Mouse (Mus musculus): ENCODE measurements around the gene Ssu72. TPM values are rescaled to one million over a fixed set of nuclear protein-coding genes. Genes with fewer than 3 reads are reported as not detected.

The Ssu72 gene
- total RNA-seq, 1 experiment: 129 TPM

DNA sequence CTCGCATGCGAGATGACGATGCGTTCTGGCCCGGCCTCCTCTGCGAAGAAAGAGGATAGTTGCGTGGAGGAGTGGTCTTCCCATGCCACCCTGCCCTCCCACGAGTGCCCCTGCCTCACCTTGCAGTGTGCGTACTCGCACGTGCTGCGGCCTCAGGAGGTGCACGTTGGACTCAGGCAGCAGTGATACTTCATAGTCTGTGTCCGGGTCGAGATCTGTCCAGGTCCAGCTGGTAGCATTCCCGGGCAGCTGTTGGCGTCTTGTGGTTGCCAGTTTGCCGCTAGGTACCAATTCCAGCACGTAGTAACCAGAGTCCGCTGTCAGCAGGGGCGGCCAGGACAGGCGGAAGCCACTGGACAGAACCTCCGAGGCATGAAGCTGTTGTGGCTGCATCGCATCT, 66.0 kb downstream of the Ssu72 start:
- in situ Hi-C loops (cut with MboI; ENCODE audit: low sequenced_read_pairs in 2 of 2, unreplicated experiment in 2 of 2): no loop called here
- Histone ChIP-seq H3K9ac (ENCODE audit: insufficient read depth, low read depth, low read length, poor library complexity, severe bottlenecking) (peak overlapping the region; percentile 9; the same call in 1 of the 2 replicates), H3K9me3 (ENCODE audit: control insufficient read depth, insufficient read depth, low read depth, low read length) (no peaks in the 10 kb centered on the region), H3K4me1 (ENCODE audit: control insufficient read depth in 2 of 2, insufficient read depth in 2 of 2, low read length in 2 of 2, poor library complexity in 1 of 2) (peaks cover 5 to 12% of the 10 kb centered on the region in 2 experiments; a peak in 2 of 4 replicates), H3K36me3 (ENCODE audit: control insufficient read depth, insufficient read depth, low read length, poor library complexity, severe bottlenecking) (no peaks in the 10 kb centered on the region), H3K4me3 (ENCODE audit: insufficient read depth in 1 of 2, low read depth in 1 of 2, low read length in 2 of 2, poor library complexity in 1 of 2, severe bottlenecking in 1 of 2) (peak overlapping the region; percentile 16 to 59; a peak in 2 of 4 replicates), H3K27ac (ENCODE audit: insufficient read depth, low read depth, low read length, poor library complexity, severe bottlenecking) (no peak overlapping the region)
- TF ChIP-seq ZC3H11A (IDR thresholded peaks at IDR 0.05; ENCODE audit: borderline replicate concordance, low read depth, low read length) (no peak), MAFK (IDR thresholded peaks at IDR 0.05; ENCODE audit: insufficient read depth, low read depth, low read length) (no peak), ZNF384 (IDR thresholded peaks at IDR 0.05; ENCODE audit: low read depth, low read length) (no peak), CHD2 (IDR thresholded peaks at IDR 0.05; ENCODE audit: low read depth, low read length) (no peak), HCFC1 (IDR thresholded peaks at IDR 0.05; ENCODE audit: borderline replicate concordance, insufficient read depth, low read length) (no peak)
- DNase-seq (ENCODE audit: low read depth, low spot score): no peak

DNA sequence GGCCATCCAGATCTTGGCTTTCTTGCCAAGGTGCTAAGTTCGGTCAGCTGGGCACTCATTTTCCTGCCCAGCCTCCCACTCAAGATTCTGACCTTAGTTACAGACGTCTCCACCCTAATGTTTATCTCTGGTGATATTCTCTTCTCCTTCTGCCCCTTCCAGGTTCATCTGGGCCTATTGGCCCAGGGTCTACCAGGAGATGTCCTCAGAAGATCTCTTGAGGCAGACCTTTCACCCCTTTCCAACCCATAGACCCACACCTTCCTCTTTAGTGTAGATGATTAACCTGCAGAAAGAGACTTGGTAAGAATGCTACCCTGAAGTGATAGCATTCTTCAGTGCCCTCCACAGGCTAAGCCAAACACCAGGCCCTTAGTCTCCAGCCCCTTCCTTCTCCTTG, 67.1 kb downstream of the Ssu72 start:
- DNase-seq (ENCODE audit: low read depth, low spot score): no peak
- Histone ChIP-seq H3K4me1 (ENCODE audit: control insufficient read depth in 2 of 2, insufficient read depth in 2 of 2, low read length in 2 of 2, poor library complexity in 1 of 2) (peaks cover 5 to 17% of the 10 kb centered on the region in 2 experiments; a peak in 3 of 4 replicates), H3K9me3 (ENCODE audit: control insufficient read depth, insufficient read depth, low read depth, low read length) (no peaks in the 10 kb centered on the region), H3K9ac (ENCODE audit: insufficient read depth, low read depth, low read length, poor library complexity, severe bottlenecking) (no peak overlapping the region), H3K4me3 (ENCODE audit: insufficient read depth in 1 of 2, low read depth in 1 of 2, low read length in 2 of 2, poor library complexity in 1 of 2, severe bottlenecking in 1 of 2) (no peak overlapping the region), H3K27ac (ENCODE audit: insufficient read depth, low read depth, low read length, poor library complexity, severe bottlenecking) (no peak overlapping the region), H3K36me3 (ENCODE audit: control insufficient read depth, insufficient read depth, low read length, poor library complexity, severe bottlenecking) (no peaks in the 10 kb centered on the region)
- in situ Hi-C loops (cut with MboI; ENCODE audit: low sequenced_read_pairs in 2 of 2, unreplicated experiment in 2 of 2): no loop called here
- TF ChIP-seq ZC3H11A (IDR thresholded peaks at IDR 0.05; ENCODE audit: borderline replicate concordance, low read depth, low read length) (no peak), MAFK (IDR thresholded peaks at IDR 0.05; ENCODE audit: insufficient read depth, low read depth, low read length) (no peak), ZNF384 (IDR thresholded peaks at IDR 0.05; ENCODE audit: low read depth, low read length) (no peak), CHD2 (IDR thresholded peaks at IDR 0.05; ENCODE audit: low read depth, low read length) (no peak), HCFC1 (IDR thresholded peaks at IDR 0.05; ENCODE audit: borderline replicate concordance, insufficient read depth, low read length) (no peak)

DNA sequence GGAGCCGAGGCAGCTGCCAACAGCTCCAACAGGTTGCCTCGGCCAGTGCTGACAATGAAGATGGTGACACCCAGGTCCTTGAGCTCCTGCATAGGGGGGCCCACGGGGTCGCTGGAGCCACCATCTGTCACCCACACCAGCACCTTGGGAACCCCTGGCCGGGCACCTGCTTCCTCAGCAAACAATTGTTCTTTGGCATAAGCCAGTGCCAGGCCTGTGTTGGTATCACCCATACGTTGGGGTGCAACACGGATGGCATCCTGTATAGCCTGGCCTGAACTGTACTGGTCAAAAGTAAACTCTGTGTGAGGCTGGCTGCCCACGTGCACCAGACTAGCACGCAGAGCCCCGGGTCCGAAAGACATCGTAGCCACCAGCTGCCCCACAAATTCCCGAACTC, 68.2 kb downstream of the Ssu72 start:
- no peak for DNase-seq (ENCODE audit: low read depth, low spot score)
- in situ Hi-C loops (cut with MboI; ENCODE audit: low sequenced_read_pairs in 2 of 2, unreplicated experiment in 2 of 2): no loop called here
- Histone ChIP-seq H3K9me3 (ENCODE audit: control insufficient read depth, insufficient read depth, low read depth, low read length) (no peaks in the 10 kb centered on the region), H3K27ac (ENCODE audit: insufficient read depth, low read depth, low read length, poor library complexity, severe bottlenecking) (no peak overlapping the region), H3K9ac (ENCODE audit: insufficient read depth, low read depth, low read length, poor library complexity, severe bottlenecking) (no peak overlapping the region), H3K4me1 (ENCODE audit: control insufficient read depth in 2 of 2, insufficient read depth in 2 of 2, low read length in 2 of 2, poor library complexity in 1 of 2) (peaks cover 9 to 22% of the 10 kb centered on the region in 2 experiments; a peak in 3 of 4 replicates), H3K4me3 (ENCODE audit: insufficient read depth in 1 of 2, low read depth in 1 of 2, low read length in 2 of 2, poor library complexity in 1 of 2, severe bottlenecking in 1 of 2) (no peak overlapping the region), H3K36me3 (ENCODE audit: control insufficient read depth, insufficient read depth, low read length, poor library complexity, severe bottlenecking) (no peaks in the 10 kb centered on the region)
- TF ChIP-seq ZC3H11A (IDR thresholded peaks at IDR 0.05; ENCODE audit: borderline replicate concordance, low read depth, low read length): no peak
- TF ChIP-seq CHD2 (IDR thresholded peaks at IDR 0.05; ENCODE audit: low read depth, low read length): no peak
- no peak for TF ChIP-seq ZNF384 (IDR thresholded peaks at IDR 0.05; ENCODE audit: low read depth, low read length)
- TF ChIP-seq HCFC1 (IDR thresholded peaks at IDR 0.05; ENCODE audit: borderline replicate concordance, insufficient read depth, low read length): no peak
- TF ChIP-seq MAFK (IDR thresholded peaks at IDR 0.05; ENCODE audit: insufficient read depth, low read depth, low read length): no peak

DNA sequence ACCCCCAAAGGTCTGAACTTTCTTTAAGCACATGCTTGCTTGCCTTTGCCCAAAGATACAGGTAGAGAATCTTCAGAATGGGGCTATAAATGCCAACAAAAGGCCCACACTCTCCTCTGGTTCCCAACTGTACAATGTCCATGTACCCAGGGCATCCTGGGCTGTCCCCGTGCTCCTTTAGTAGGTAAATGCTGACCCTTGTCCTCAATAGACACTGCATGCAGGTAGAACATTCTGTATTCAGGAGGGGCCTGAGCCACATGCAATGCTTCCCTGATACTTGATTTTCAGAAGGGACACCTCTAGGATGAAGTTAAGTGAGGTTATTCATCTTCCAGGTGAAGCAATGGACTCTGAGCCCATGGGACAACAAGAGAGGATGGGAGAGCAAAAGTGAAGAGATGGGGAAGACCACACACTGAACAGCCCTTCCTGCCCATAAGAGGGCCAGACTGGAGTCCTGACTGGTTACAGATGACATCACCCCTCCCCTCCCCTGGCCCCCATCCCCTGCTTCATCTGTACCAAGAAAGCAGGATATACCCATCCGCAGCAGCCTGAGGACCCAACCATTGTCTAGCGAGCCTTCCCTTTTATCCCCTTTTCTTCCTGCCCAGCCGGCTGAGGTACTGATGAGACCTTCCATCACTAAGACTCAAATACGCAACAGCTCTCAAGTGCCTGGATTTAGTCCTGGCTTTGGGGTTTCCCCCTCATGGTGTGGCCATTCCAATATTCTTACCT, 68.9 kb downstream of the Ssu72 start:
- DNase-seq (ENCODE audit: low read depth, low spot score): no peak
- no peak overlapping the region for H3K27ac ChIP-seq (ENCODE audit: insufficient read depth, low read depth, low read length, poor library complexity, severe bottlenecking)
- H3K9ac ChIP-seq (ENCODE audit: insufficient read depth, low read depth, low read length, poor library complexity, severe bottlenecking): no peak overlapping the region
- peak overlapping the region; percentile 49 to 57; a peak in 2 of 4 replicates for H3K4me3 ChIP-seq (ENCODE audit: insufficient read depth in 1 of 2, low read depth in 1 of 2, low read length in 2 of 2, poor library complexity in 1 of 2, severe bottlenecking in 1 of 2)
- in situ Hi-C loops (cut with MboI; ENCODE audit: low sequenced_read_pairs in 2 of 2, unreplicated experiment in 2 of 2): no loop called here
- TF ChIP-seq CHD2 (IDR thresholded peaks at IDR 0.05; ENCODE audit: low read depth, low read length) (no peak), ZC3H11A (IDR thresholded peaks at IDR 0.05; ENCODE audit: borderline replicate concordance, low read depth, low read length) (no peak), HCFC1 (IDR thresholded peaks at IDR 0.05; ENCODE audit: borderline replicate concordance, insufficient read depth, low read length) (no peak), MAFK (IDR thresholded peaks at IDR 0.05; ENCODE audit: insufficient read depth, low read depth, low read length) (no peak), ZNF384 (IDR thresholded peaks at IDR 0.05; ENCODE audit: low read depth, low read length) (no peak)
- H3K36me3 ChIP-seq (ENCODE audit: control insufficient read depth, insufficient read depth, low read length, poor library complexity, severe bottlenecking): no peaks in the 10 kb centered on the region
- peaks cover 9 to 22% of the 10 kb centered on the region in 2 experiments; a peak in 3 of 4 replicates for H3K4me1 ChIP-seq (ENCODE audit: control insufficient read depth in 2 of 2, insufficient read depth in 2 of 2, low read length in 2 of 2, poor library complexity in 1 of 2)
- H3K9me3 ChIP-seq (ENCODE audit: control insufficient read depth, insufficient read depth, low read depth, low read length): no peaks in the 10 kb centered on the region

All from ES-E14 (cell line).